ENCODE assay signal across 9 mouse cellular contexts in genomic region chr17:34561200-34561599, GRCm38 (mm10). TPM values are rescaled to one million over a fixed set of nuclear protein-coding genes. Genes with fewer than 3 reads are reported as not detected.
DNase-seq lines count a peak whose midpoint lies in the region; ATAC-seq and TF ChIP-seq lines count a peak whose summit lies in the region.
"Had no signal": no experiment of that assay in that cellular context is flagged by ENCODE, and none has a peak within 500 bp of the region (broad histone marks: within the 10 kb centered on the region; RNA-seq: fewer than 3 reads in every experiment).

No protein-coding gene starts in this region.

- peak overlapping the region; percentile 47; the same call in 1 of the 2 replicates for H3K27ac ChIP-seq in heart, embryonic 10.5 days
- H3K27ac ChIP-seq in midbrain, embryonic 13.5 days: peak overlapping the region; percentile 25; the same call in 1 of the 2 replicates
- H3K27ac ChIP-seq in midbrain, embryonic 11.5 days (ENCODE audit: low read depth, low read length): no peak overlapping the region
- H3K27ac ChIP-seq in hindbrain, postnatal 0 days: no peak overlapping the region

- H3K9ac ChIP-seq in midbrain, embryonic 13.5 days (replicated peaks): no peak overlapping the region; the same call in 1 of the 2 replicates
- no peak overlapping the region for H3K9ac ChIP-seq in midbrain, embryonic 11.5 days (ENCODE audit: low read length)
- no peak overlapping the region for H3K9ac ChIP-seq in hindbrain, postnatal 0 days (replicated peaks; ENCODE audit: low read length)

- 0 out of 2 replicates have a peak, but pooled peaks have one; percentile 34 for ATAC-seq in midbrain, embryonic 13.5 days
- no peak for ATAC-seq in midbrain, embryonic 11.5 days (ENCODE audit: low FRiP score)
- ATAC-seq in hindbrain, postnatal 0 days: no peak

- WGBS in heart, embryonic 10.5 days: 37% methylated on average over 8 of the region's 8 CpGs
- 38% methylated on average over 8 of the region's 8 CpGs for whole genome bisulfite sequencing in midbrain, embryonic 13.5 days
- WGBS in midbrain, embryonic 11.5 days: 46% methylated on average over 8 of the region's 8 CpGs
- WGBS in hindbrain, postnatal 0 days: 51% methylated on average over 8 of the region's 8 CpGs

- H3K4me3 ChIP-seq in heart, embryonic 10.5 days: 0 out of 2 replicates have a peak overlapping the region, but pooled peaks have one; percentile 3
- H3K4me3 ChIP-seq in midbrain, embryonic 13.5 days (replicated peaks): no peak overlapping the region
- no peak overlapping the region for H3K4me3 ChIP-seq in midbrain, embryonic 11.5 days (ENCODE audit: low read depth, low read length)
- H3K4me3 ChIP-seq in hindbrain, postnatal 0 days (ENCODE audit: low read length): no peak overlapping the region

- H3K9me3 ChIP-seq in heart, embryonic 10.5 days: no peaks in the 10 kb centered on the region
- H3K9me3 ChIP-seq in midbrain, embryonic 13.5 days: no peaks in the 10 kb centered on the region
- H3K9me3 ChIP-seq in midbrain, embryonic 11.5 days (ENCODE audit: control insufficient read depth, low read length): no peaks in the 10 kb centered on the region
- no peaks in the 10 kb centered on the region for H3K9me3 ChIP-seq in hindbrain, postnatal 0 days (ENCODE audit: low read length)

- no peak for TF ChIP-seq CTCF in hindbrain, postnatal 0 days (IDR thresholded peaks at IDR 0.05; ENCODE audit: low read depth)

- no peak overlapping the region for H3K4me2 ChIP-seq in midbrain, embryonic 13.5 days (replicated peaks)
- no peak overlapping the region for H3K4me2 ChIP-seq in midbrain, embryonic 11.5 days
- no peak overlapping the region for H3K4me2 ChIP-seq in hindbrain, postnatal 0 days (ENCODE audit: low read depth, low read length)

- DNase-seq in heart, embryonic 10.5 days (ENCODE audit: low spot score): no peak
- no peak for DNase-seq in heart, postnatal 36 days
- DNase-seq in midbrain, embryonic 11.5 days (ENCODE audit: low spot score, missing footprints): no peak
- DNase-seq in hindbrain, postnatal 0 days (ENCODE audit: low spot score): peak; percentile 11
- peak; percentile 39 for DNase-seq in naive thymus-derived CD4-positive, alpha-beta T cell, adult 2 months (ENCODE audit: low read depth)
- DNase-seq in urinary bladder, postnatal 25 days (ENCODE audit: low spot score): no peak
- no peak for DNase-seq in cerebellum, adult 9-11 months
- DNase-seq: cerebellum, postnatal 14 days had no signal

- peaks cover 24% of the 10 kb centered on the region for H3K4me1 ChIP-seq in heart, embryonic 10.5 days
- H3K4me1 ChIP-seq in midbrain, embryonic 13.5 days (replicated peaks): peaks cover 10% of the 10 kb centered on the region; the same call in 1 of the 2 replicates
- H3K4me1 ChIP-seq in midbrain, embryonic 11.5 days (ENCODE audit: control insufficient read depth, insufficient read depth, low read length): no peaks in the 10 kb centered on the region
- H3K4me1 ChIP-seq in hindbrain, postnatal 0 days (ENCODE audit: insufficient read depth, low read length): no peaks in the 10 kb centered on the region

- no peaks in the 10 kb centered on the region for H3K36me3 ChIP-seq in heart, embryonic 10.5 days
- H3K36me3 ChIP-seq in midbrain, embryonic 13.5 days: no peaks in the 10 kb centered on the region
- H3K36me3 ChIP-seq in midbrain, embryonic 11.5 days (ENCODE audit: control insufficient read depth, insufficient read depth, low read length): no peaks in the 10 kb centered on the region
- H3K36me3 ChIP-seq in hindbrain, postnatal 0 days (ENCODE audit: insufficient read depth, low read length): no peaks in the 10 kb centered on the region

- peaks cover 25% of the 10 kb centered on the region for H3K27me3 ChIP-seq in heart, embryonic 10.5 days (ENCODE audit: insufficient read depth, poor library complexity, severe bottlenecking)
- no peaks in the 10 kb centered on the region for H3K27me3 ChIP-seq in midbrain, embryonic 13.5 days
- H3K27me3 ChIP-seq in midbrain, embryonic 11.5 days (ENCODE audit: control insufficient read depth, insufficient read depth, low read length): no peaks in the 10 kb centered on the region
- H3K27me3 ChIP-seq in hindbrain, postnatal 0 days (ENCODE audit: insufficient read depth, low read length): no peaks in the 10 kb centered on the region

- intact Hi-C loops in heart, postnatal 36 days (cut with DNase I): no loop called here

RNA-seq across cellular contexts. Expression of gene Notch4, which starts 2.9 kb away (rescaled TPM):
- polyA plus RNA-seq in heart, embryonic 10.5 days (2016; fragmentation: Nextera tagmentation; extraction: Ambion mirVana): 6.4 and 8.4 TPM in 2 replicates
- 10 to 100 TPM; 33.0 to 48.6 TPM for total RNA-seq in heart, postnatal 36 days (2021)
- polyA plus RNA-seq in midbrain, embryonic 13.5 days (2015; fragmentation: Nextera tagmentation; extraction: Ambion mirVana): 8.9 and 9.1 TPM in 2 replicates
- 8.9 and 15.8 TPM in 2 replicates for polyA plus RNA-seq in midbrain, embryonic 11.5 days (2014; fragmentation: Nextera tagmentation; extraction: Ambion mirVana)
- total RNA-seq in hindbrain, postnatal 0 days (2014; rRNA removed): 6.0 and 11.4 TPM in 2 replicates
- polyA plus RNA-seq in hindbrain, postnatal 0 days (2015; fragmentation: Nextera tagmentation; extraction: Ambion mirVana): 5.2 and 6.1 TPM in 2 replicates

RNA-seq across cellular contexts. Expression of gene Gpsm3, which starts 28.4 kb away (rescaled TPM):
- polyA plus RNA-seq in heart, embryonic 10.5 days (2016; fragmentation: Nextera tagmentation; extraction: Ambion mirVana): 6.8 and 11.0 TPM in 2 replicates
- total RNA-seq in heart, postnatal 36 days (2021): 1 to 10 TPM; 4.7 to 4.8 TPM
- 2.8 and 3.4 TPM in 2 replicates for polyA plus RNA-seq in midbrain, embryonic 13.5 days (2015; fragmentation: Nextera tagmentation; extraction: Ambion mirVana)
- polyA plus RNA-seq in midbrain, embryonic 11.5 days (2014; fragmentation: Nextera tagmentation; extraction: Ambion mirVana): 4.4 and 4.8 TPM in 2 replicates
- 3.4 and 4.8 TPM in 2 replicates for total RNA-seq in hindbrain, postnatal 0 days (2014; rRNA removed)
- polyA plus RNA-seq in hindbrain, postnatal 0 days (2015; fragmentation: Nextera tagmentation; extraction: Ambion mirVana): 4.8 and 5.4 TPM in 2 replicates

RNA-seq across cellular contexts. Expression of gene Pbx2, which starts 29.9 kb away (rescaled TPM):
- 10.2 and 16.6 TPM in 2 replicates for polyA plus RNA-seq in heart, embryonic 10.5 days (2016; fragmentation: Nextera tagmentation; extraction: Ambion mirVana)
- total RNA-seq in heart, postnatal 36 days (2021): 10 to 100 TPM; 18.0 to 19.6 TPM
- 13.3 and 15.3 TPM in 2 replicates for polyA plus RNA-seq in midbrain, embryonic 13.5 days (2015; fragmentation: Nextera tagmentation; extraction: Ambion mirVana)
- 17.3 and 20.1 TPM in 2 replicates for polyA plus RNA-seq in midbrain, embryonic 11.5 days (2014; fragmentation: Nextera tagmentation; extraction: Ambion mirVana)
- 63.1 and 67.1 TPM in 2 replicates for total RNA-seq in hindbrain, postnatal 0 days (2014; rRNA removed)
- polyA plus RNA-seq in hindbrain, postnatal 0 days (2015; fragmentation: Nextera tagmentation; extraction: Ambion mirVana): 6.2 and 7.5 TPM in 2 replicates

RNA-seq across cellular contexts. Expression of gene Ager, which starts 36.5 kb away (rescaled TPM):
- polyA plus RNA-seq in heart, embryonic 10.5 days (2016; fragmentation: Nextera tagmentation; extraction: Ambion mirVana): 5.3 and 5.6 TPM in 2 replicates
- under 1 TPM; 0.24 to 0.47 TPM for total RNA-seq in heart, postnatal 36 days (2021)
- polyA plus RNA-seq in midbrain, embryonic 13.5 days (2015; fragmentation: Nextera tagmentation; extraction: Ambion mirVana): 1.5 and 2.2 TPM in 2 replicates
- polyA plus RNA-seq in midbrain, embryonic 11.5 days (2014; fragmentation: Nextera tagmentation; extraction: Ambion mirVana): 1.4 and 1.6 TPM in 2 replicates
- 1.8 and 2.0 TPM in 2 replicates for total RNA-seq in hindbrain, postnatal 0 days (2014; rRNA removed)
- polyA plus RNA-seq in hindbrain, postnatal 0 days (2015; fragmentation: Nextera tagmentation; extraction: Ambion mirVana): 1.7 and 2.5 TPM in 2 replicates

RNA-seq across cellular contexts. Expression of gene Rnf5, which starts 42.3 kb away (rescaled TPM):
- polyA plus RNA-seq in heart, embryonic 10.5 days (2016; fragmentation: Nextera tagmentation; extraction: Ambion mirVana): 139 and 157 TPM in 2 replicates
- total RNA-seq in heart, postnatal 36 days (2021): 10 to 100 TPM; 35.7 to 37.1 TPM
- polyA plus RNA-seq in midbrain, embryonic 13.5 days (2015; fragmentation: Nextera tagmentation; extraction: Ambion mirVana): 324 and 337 TPM in 2 replicates
- 180 and 185 TPM in 2 replicates for polyA plus RNA-seq in midbrain, embryonic 11.5 days (2014; fragmentation: Nextera tagmentation; extraction: Ambion mirVana)
- 61.9 and 65.3 TPM in 2 replicates for total RNA-seq in hindbrain, postnatal 0 days (2014; rRNA removed)
- polyA plus RNA-seq in hindbrain, postnatal 0 days (2015; fragmentation: Nextera tagmentation; extraction: Ambion mirVana): 223 and 233 TPM in 2 replicates

Comparison
In these comparisons a context has a peak if more than half of its experiments do, and no peak if none do; other contexts are left out.
1. H3K27ac ChIP-seq: peak in heart, embryonic 10.5 days (single experiment) and midbrain, embryonic 13.5 days (single experiment); none in midbrain, embryonic 11.5 days (single experiment) and hindbrain, postnatal 0 days (single experiment).
2. DNase-seq: peak in hindbrain, postnatal 0 days (single experiment) and naive thymus-derived CD4-positive, alpha-beta T cell, adult 2 months (single experiment); none in heart, embryonic 10.5 days (single experiment), heart, postnatal 36 days (0 of 2), midbrain, embryonic 11.5 days (single experiment), urinary bladder, postnatal 25 days (single experiment) and cerebellum, adult 9-11 months (single experiment).